ENCODE assay signal across 16 mouse cellular contexts in the genomic region with DNA sequence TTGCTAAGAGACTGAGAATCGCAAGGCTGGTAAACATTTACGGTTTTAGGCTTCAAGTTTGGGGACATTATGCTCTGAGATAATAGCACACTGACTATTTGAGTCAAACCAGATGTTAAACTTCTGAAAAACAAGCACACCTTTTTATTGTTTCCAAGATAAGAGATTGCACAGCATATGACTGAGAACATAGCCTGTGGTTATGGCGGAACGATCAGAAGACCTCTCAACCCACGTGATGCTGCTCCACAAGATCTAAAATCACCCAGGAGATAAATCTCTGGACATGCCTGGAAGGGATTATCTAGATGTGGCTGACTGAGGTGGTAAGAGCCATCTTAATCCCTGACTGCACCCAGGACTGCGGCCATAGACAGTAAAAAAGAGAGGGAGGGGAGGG. TPM values are rescaled to one million over a fixed set of nuclear protein-coding genes. Genes with fewer than 3 reads are reported as not detected.
"Had no signal": no experiment of that assay in that cellular context is flagged by ENCODE, and none has a peak within 500 bp of the region (broad histone marks: within the 10 kb centered on the region; RNA-seq: fewer than 3 reads in every experiment).

No protein-coding gene starts in this region.

- H3K27me3 ChIP-seq: liver, embryonic 13.5 days; midbrain, embryonic 12.5 days; midbrain, embryonic 15.5 days; neural tube, embryonic 12.5 days; neural tube, embryonic 15.5 days; stomach, embryonic 15.5 days had no signal

- H3K9ac ChIP-seq: liver, embryonic 13.5 days; midbrain, embryonic 12.5 days; midbrain, embryonic 15.5 days; neural tube, embryonic 12.5 days; neural tube, embryonic 15.5 days; stomach, embryonic 15.5 days had no signal

- H3K4me3 ChIP-seq: layer of hippocampus, adult 2 months; left cerebral cortex, adult 2 months; liver, embryonic 13.5 days; midbrain, embryonic 12.5 days; midbrain, embryonic 15.5 days; neural tube, embryonic 12.5 days; neural tube, embryonic 15.5 days; stomach, embryonic 15.5 days had no signal

- H3K27ac ChIP-seq: kidney, postnatal 0 days; layer of hippocampus, adult 2 months; left cerebral cortex, adult 2 months; liver, embryonic 13.5 days; midbrain, embryonic 12.5 days; midbrain, embryonic 15.5 days; neural tube, embryonic 12.5 days; neural tube, embryonic 15.5 days; stomach, embryonic 15.5 days had no signal

- H3K36me3 ChIP-seq: liver, embryonic 13.5 days; midbrain, embryonic 12.5 days; midbrain, embryonic 15.5 days; neural tube, embryonic 12.5 days; neural tube, embryonic 15.5 days; stomach, embryonic 15.5 days had no signal

- H3K9me3 ChIP-seq: liver, embryonic 13.5 days; midbrain, embryonic 12.5 days; midbrain, embryonic 15.5 days; neural tube, embryonic 12.5 days; neural tube, embryonic 15.5 days; stomach, embryonic 15.5 days had no signal

- H3K4me1 ChIP-seq: midbrain, embryonic 12.5 days; neural tube, embryonic 12.5 days; stomach, embryonic 15.5 days had no signal

- DNase-seq: kidney, adult 2 months; kidney, postnatal 25 days; layer of hippocampus, postnatal 36 days; liver, embryonic 13.5 days; lung, adult 2 months; lung, postnatal 14 days; lung, postnatal 4 days; thymus, postnatal 25 days had no signal

- H3K4me2 ChIP-seq: liver, embryonic 13.5 days; midbrain, embryonic 12.5 days; midbrain, embryonic 15.5 days; neural tube, embryonic 12.5 days; neural tube, embryonic 15.5 days; stomach, embryonic 15.5 days had no signal

- ATAC-seq: midbrain, embryonic 15.5 days had no signal

RNA-seq across cellular contexts. Expression of a gene that starts 37.9 kb away (rescaled TPM):
- polyA plus RNA-seq: neural tube, embryonic 12.5 days had no signal
